Mouse (Mus musculus) kidney, postnatal 0 days (tissue): ENCODE results near the gene Tmem120b. TPM values are rescaled to one million over a fixed set of nuclear protein-coding genes. Genes with fewer than 3 reads are reported as not detected.

ENCODE experiments used
- ATAC-seq: fragments of 200-750 bp; cut with Nextera tagmentation; replicated peaks from 2 replicates; pipeline ENCODE4 v1.8.0; 2017; ENCODE audit warnings: low read depth, moderate number of reproducible peaks, moderate TSS enrichment, moderate library complexity; ENCODE audit not compliant: low FRiP score
- DNase-seq: peaks from one replicate; pipeline ENCODE4 v3.0.0-alpha.2; 2016; ENCODE audit warnings: low spot score
- H3K27ac ChIP-seq: fragments of 300-500 bp; sonication (generic); 2 replicates; pipeline ENCODE4 v1.5.1; 2014; ENCODE audit warnings: mild to moderate bottlenecking
- H3K27me3 ChIP-seq: fragments of 300-500 bp; sonication (generic); 2 replicates; pipeline ENCODE4 v1.6.1; 2014; ENCODE audit warnings: low read length, mixed read lengths; ENCODE audit not compliant: insufficient read depth
- H3K36me3 ChIP-seq: fragments of 300-500 bp; sonication (generic); 2 replicates; pipeline ENCODE4 v1.6.1; 2014; ENCODE audit warnings: low read length, mixed read lengths; ENCODE audit not compliant: insufficient read depth
- H3K4me1 ChIP-seq: fragments of 300-500 bp; sonication (generic); replicated peaks from 2 replicates; pipeline ENCODE4 v1.6.1; 2014; ENCODE audit warnings: antibody characterized with exemption, low read length, mixed read lengths; ENCODE audit not compliant: insufficient read depth
- H3K4me2 ChIP-seq: fragments of 300-500 bp; sonication (generic); 2 replicates; pipeline ENCODE4 v1.6.1; 2014; ENCODE audit warnings: mild to moderate bottlenecking, low read length, moderate library complexity, mixed read lengths
- H3K4me3 ChIP-seq: fragments of 300-500 bp; sonication (generic); replicated peaks from 2 replicates; pipeline ENCODE4 v1.5.1; 2014; ENCODE audit warnings: low read depth, low read length
- H3K9ac ChIP-seq: fragments of 300-500 bp; sonication (generic); 2 replicates; pipeline ENCODE4 v1.6.1; 2014; ENCODE audit warnings: low read depth, low read length
- H3K9me3 ChIP-seq: fragments of 300-500 bp; sonication (generic); replicated peaks from 2 replicates; pipeline ENCODE4 v1.6.1; 2016; ENCODE audit warnings: low read length, inconsistent platforms, mixed read lengths
- CTCF ChIP-seq: IDR thresholded peaks from 2 replicates; pipeline ENCODE4 v1.5.1; 2016; ENCODE audit warnings: antibody characterized with exemption, low read depth, mild to moderate bottlenecking, moderate library complexity
- WGBS: fragments of 180-500 bp; shearing (Covaris S2); extraction: QIAGEN DNeasy Blood & Tissue Kit; methylation state at CpG from one replicate; pipeline ENCODE4 v1.1.7; 2014; 5-methylcytosine and 5-hydroxymethylcytosine counted together
- polyA plus RNA-seq: library from polyadenylated mRNA; unstranded; fragments of >200 nt; fragmentation: Nextera tagmentation; extraction: Ambion mirVana; gene quantifications from 2 replicates; pipeline ENCODE4 v1.2.1, GENCODE M21; 2015

Tmem120b gene
- polyA plus RNA-seq, 1 experiment from 2014 or later, result 12.6 TPM

DNA sequence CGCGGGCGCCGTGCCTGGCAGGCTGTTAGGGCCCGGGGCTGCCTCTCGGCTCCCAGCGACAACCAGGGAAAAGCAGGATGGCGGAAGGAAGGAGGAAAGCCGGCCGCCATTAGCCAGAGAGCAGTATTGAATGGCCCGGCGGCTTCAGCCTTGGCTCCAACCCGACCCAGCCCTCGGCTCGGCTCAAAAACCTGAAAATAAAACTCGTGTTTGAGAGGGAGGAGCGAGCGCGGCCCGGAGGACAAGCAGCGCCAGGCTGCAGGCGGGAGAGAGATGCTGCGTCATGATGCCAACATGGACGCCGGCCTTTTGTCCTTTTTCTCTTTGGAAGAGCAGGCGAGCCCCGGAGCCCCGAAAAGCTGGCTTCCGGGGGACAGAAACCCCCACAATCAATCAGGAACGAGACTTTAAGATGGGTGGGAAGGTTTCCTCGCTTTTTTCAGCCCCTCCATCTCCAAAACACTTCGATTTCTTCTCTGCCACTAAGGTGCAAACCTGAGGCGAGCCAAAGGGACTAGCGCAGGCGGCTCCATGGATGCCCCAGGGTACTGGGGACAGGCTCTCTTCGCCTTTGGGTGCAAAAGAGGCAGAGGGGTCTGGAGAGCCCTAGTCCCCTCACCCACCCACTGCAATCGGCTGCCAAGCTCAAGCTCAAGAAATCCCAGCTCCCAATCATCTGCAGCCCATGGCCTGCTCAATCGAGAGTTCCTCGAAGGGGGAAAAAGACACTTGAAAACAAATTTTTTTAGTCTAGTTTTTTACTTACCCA is 70.9 kb downstream of the Tmem120b start:
- H3K9ac ChIP-seq, result peak overlapping the region; percentile 94
- under 1% methylated on average over 39 of the region's 39 CpGs for WGBS
- no peak for ATAC-seq

GRCm38 (mm10) chr5:123139722-123140627 is 71.8 kb downstream of the Tmem120b start:
- H3K9me3 ChIP-seq, result no peaks in the 10 kb centered on the region
- no peak for ATAC-seq

More for the DNA sequence above, 70.9 kb downstream of the Tmem120b start:
- Histone ChIP-seq H3K4me2 (peak overlapping the region; percentile 100), H3K27me3 (no peaks in the 10 kb centered on the region), H3K4me1 (peaks cover 43% of the 10 kb centered on the region), H3K36me3 (no peaks in the 10 kb centered on the region), H3K9me3 (no peaks in the 10 kb centered on the region), H3K27ac (peak overlapping the region; percentile 100), H3K4me3 (peak overlapping the region; percentile 87)
- DNase-seq, result peak; percentile 92
- no peak for TF ChIP-seq CTCF

DNA sequence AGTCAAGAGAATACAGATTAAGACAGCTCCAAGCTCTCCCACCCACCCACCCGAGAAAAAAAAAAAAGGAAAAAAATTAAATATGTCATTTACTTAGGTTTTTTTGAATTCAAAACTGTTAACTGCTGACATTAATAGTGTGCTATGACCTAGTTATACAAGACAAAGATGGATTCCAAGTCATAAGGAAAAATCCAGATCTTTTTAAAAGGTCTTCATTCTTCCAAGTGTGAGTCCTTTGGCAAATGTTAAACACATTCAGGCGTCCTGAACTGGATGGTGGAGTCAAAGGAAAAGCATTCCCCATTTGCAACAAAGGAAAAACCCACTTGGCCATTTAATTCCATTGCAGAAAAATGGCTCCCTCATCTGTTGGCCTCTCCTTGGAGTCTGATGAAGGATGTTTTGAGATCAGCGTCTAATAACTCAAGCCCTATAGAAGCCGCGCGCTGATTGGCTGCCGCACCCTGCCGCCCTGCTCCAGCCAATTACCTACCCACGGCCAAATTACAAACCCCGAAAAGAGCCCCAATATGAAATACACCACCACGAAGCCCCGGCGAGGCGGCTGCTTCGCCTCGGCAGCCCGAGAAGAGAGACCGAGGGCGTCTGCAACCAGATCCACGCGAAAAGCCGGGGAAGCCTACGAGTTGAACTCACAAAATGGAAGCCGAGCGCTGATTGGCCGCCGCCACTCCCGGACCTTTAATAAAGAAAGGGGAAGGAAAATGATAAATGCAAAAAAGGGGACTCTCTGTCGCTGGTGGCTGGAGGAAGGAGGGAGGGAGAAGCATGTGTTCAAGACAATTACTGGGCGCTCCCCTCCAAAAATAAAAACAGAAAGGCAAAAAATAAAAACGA is 72.7 kb downstream of the Tmem120b start:
- peaks cover 41% of the 10 kb centered on the region for H3K4me1 ChIP-seq
- ATAC-seq (peak; percentile 30), DNase-seq (peak; percentile 98)
- peak overlapping the region; percentile 87 for H3K4me3 ChIP-seq
- H3K27ac ChIP-seq, result peak overlapping the region; percentile 100
- WGBS, result under 1% methylated on average over 31 of the region's 31 CpGs
- TF ChIP-seq CTCF, result no peak; the same call in 1 of the 2 replicates
- peak overlapping the region; percentile 98 for H3K9ac ChIP-seq
- H3K36me3 ChIP-seq, result no peaks in the 10 kb centered on the region
- H3K4me2 ChIP-seq, result peak overlapping the region; percentile 100
- H3K9me3 ChIP-seq, result no peaks in the 10 kb centered on the region
- H3K27me3 ChIP-seq, result no peaks in the 10 kb centered on the region

More at GRCm38 (mm10) chr5:123139722-123140627, 71.8 kb downstream of the Tmem120b start:
- Histone ChIP-seq H3K36me3 (no peaks in the 10 kb centered on the region), H3K4me1 (peaks cover 43% of the 10 kb centered on the region), H3K27me3 (no peaks in the 10 kb centered on the region), H3K4me2 (peak overlapping the region; percentile 100), H3K27ac (peak overlapping the region; percentile 100), H3K9ac (peak overlapping the region; percentile 94), H3K4me3 (peak overlapping the region; percentile 87)
- under 1% methylated on average over 28 of the region's 28 CpGs for WGBS
- TF ChIP-seq CTCF, result no peak
- DNase-seq, result no peak

- under 1% methylated on average over 32 of the region's 38 CpGs for WGBS
- Histone ChIP-seq H3K36me3 (peaks cover 5% of the 10 kb centered on the region), H3K27ac (peak overlapping the region; percentile 100), H3K4me3 (peak overlapping the region; percentile 87), H3K9ac (peak overlapping the region; percentile 98), H3K9me3 (no peaks in the 10 kb centered on the region), H3K4me1 (peaks cover 34% of the 10 kb centered on the region), H3K4me2 (peak overlapping the region; percentile 100), H3K27me3 (no peaks in the 10 kb centered on the region)
- DNase-seq (peak; percentile 75), ATAC-seq (no peak)
- no peak for TF ChIP-seq CTCF
Measured at GRCm38 (mm10) chr5:123141555-123142160, 73.4 kb downstream of the Tmem120b start.

GRCm38 (mm10) chr5:123142161-123143157 is 74.2 kb downstream of the Tmem120b start, which contains the start of gene Setd1b:
Gene Setd1b (plus strand): TSS chr5:123142193.
- peaks cover 26% of the 10 kb centered on the region for H3K4me1 ChIP-seq

More at GRCm38 (mm10) chr5:123142161-123143157, 74.2 kb downstream of the Tmem120b start, which contains the start of gene Setd1b:
- Histone ChIP-seq H3K4me3 (peak within 1 kb of the TSS; percentile 87), H3K4me2 (peak within 1 kb of the TSS; percentile 100), H3K9me3 (no peaks in the 10 kb centered on the region), H3K9ac (peak within 1 kb of the TSS; percentile 98), H3K27ac (peak within 1 kb of the TSS; percentile 100), H3K27me3 (no peaks in the 10 kb centered on the region), H3K36me3 (peaks cover 13% of the 10 kb centered on the region)
- under 1% methylated on average over 60 of the region's 103 CpGs for WGBS
- ATAC-seq (no peak), DNase-seq (peak; percentile 72)
- TF ChIP-seq CTCF, result no peak
